Mouse (Mus musculus): ENCODE data around the gene Sh3kbp1. TPM values are rescaled to one million over a fixed set of nuclear protein-coding genes. Genes with fewer than 3 reads are reported as not detected.

Sh3kbp1 gene
- polyA plus RNA-seq, 1 experiment, result 18.0 TPM

DNA sequence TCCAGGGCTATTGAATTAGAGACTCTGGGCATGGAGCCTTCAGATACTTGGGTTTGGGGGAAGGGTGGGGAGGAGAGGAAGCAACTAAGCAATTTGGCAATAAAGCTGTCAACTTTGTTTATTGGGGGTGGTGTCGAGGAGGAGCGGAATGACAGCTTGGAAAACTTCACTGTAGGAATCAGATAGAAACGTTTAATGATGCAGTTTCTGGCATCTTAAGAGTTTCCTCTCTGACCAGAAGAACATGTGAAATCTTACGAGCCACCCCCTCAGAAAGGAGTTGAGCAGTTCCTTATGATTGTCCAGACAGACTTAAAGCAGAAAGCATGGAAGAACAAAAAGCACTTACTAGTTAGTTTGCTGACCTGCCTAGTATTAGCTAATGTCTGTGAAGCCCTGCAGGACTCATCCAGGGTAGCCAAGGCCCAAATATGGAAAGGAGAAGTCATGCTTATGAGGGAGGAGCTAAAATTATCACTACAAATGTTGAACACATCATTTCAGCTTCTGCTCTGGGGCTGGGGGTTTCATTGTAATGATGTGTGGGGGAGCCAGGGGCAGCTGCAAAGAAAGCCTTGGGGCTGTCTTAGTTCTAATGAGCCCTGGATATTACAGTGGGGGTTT lies 77.4 kb downstream of the Sh3kbp1 start:
- WGBS, result 56% methylated on average over 4 of the region's 4 CpGs
- TF ChIP-seq CTCF (IDR thresholded peaks at IDR 0.05; ENCODE audit: borderline replicate concordance, insufficient read depth, low read depth, low read length) (no peak), POLR2A (IDR thresholded peaks at IDR 0.05; ENCODE audit: borderline replicate concordance, insufficient read depth, low read length) (no peak)
- DNase-seq, result no peak
- Histone ChIP-seq H3K4me3 (replicated peaks; ENCODE audit: insufficient read depth, low read depth, low read length) (no peak overlapping the region), H3K27me3 (ENCODE audit: control insufficient read depth, insufficient read depth, low read length) (no peaks in the 10 kb centered on the region), H3K27ac (ENCODE audit: insufficient read depth, low read length) (no peak overlapping the region), H3K4me1 (ENCODE audit: control insufficient read depth, insufficient read depth, low read length) (no peaks in the 10 kb centered on the region)

DNA sequence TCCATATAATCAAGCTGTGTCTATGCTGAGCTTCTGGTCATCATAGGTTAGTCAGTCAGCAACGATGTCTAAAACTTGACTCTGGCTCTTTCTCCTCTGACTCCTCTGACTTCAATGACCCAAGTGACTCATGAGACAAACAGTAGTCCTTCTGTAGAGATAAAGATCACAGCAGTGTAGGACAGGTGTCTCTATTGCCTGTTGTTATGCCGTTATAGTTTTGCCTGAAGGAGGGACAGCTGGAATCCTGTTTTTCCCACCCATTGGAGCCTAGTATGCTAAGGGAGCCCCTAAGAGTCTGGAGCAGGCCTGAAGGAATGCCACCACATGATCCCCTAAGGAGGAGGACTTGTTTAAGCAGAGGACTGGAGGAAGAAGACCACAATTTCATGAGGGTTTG lies 78.3 kb downstream of the Sh3kbp1 start:
- Histone ChIP-seq H3K4me1 (ENCODE audit: control insufficient read depth, insufficient read depth, low read length) (no peaks in the 10 kb centered on the region), H3K27me3 (ENCODE audit: control insufficient read depth, insufficient read depth, low read length) (no peaks in the 10 kb centered on the region), H3K4me3 (replicated peaks; ENCODE audit: insufficient read depth, low read depth, low read length) (no peak overlapping the region), H3K27ac (ENCODE audit: insufficient read depth, low read length) (no peak overlapping the region)
- DNase-seq, result no peak
- 81% methylated on average over 2 of the region's 2 CpGs for WGBS
- TF ChIP-seq CTCF (IDR thresholded peaks at IDR 0.05; ENCODE audit: borderline replicate concordance, insufficient read depth, low read depth, low read length) (no peak), POLR2A (IDR thresholded peaks at IDR 0.05; ENCODE audit: borderline replicate concordance, insufficient read depth, low read length) (no peak)

DNA sequence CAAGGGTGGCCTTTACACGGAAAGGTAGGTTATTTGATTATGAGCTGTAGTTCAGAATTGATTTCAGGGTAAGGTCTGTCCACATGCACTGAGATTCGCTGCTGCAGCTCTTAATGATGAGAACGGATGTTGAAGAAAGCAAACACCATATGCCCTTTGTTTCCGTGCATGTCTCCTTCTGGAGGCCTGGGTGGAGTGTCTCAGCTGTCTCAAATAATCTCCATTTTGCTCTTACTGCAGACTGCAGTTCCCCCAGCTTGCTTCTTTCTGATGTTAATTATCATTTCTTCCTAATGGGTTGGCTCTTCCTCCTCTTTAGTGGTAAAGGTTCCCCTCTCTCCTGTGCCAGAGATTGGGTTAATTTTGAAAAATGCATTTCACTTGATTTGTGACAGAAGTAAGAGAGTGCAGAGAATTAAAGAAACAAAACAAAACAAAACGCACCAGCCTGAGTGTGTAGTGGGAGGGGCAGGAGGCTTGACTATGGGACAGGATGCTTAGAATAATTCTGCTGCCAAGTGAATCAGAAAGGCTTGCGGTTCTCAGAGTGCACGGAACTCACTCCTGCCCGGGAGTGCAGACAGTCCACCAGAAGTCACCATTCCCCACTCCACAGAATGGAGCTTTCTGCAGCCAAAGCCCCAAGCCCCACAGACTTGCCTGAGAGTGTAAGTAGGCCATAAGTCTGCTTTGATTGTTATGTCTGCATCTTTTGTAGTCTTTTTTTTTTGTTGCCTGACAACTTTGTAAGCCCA lies 81.2 kb downstream of the Sh3kbp1 start:
- no peaks in the 10 kb centered on the region for H3K27me3 ChIP-seq (ENCODE audit: control insufficient read depth, insufficient read depth, low read length)
- TF ChIP-seq POLR2A (IDR thresholded peaks at IDR 0.05; ENCODE audit: borderline replicate concordance, insufficient read depth, low read length), result no peak
- TF ChIP-seq CTCF (IDR thresholded peaks at IDR 0.05; ENCODE audit: borderline replicate concordance, insufficient read depth, low read depth, low read length), result no peak
- WGBS, result 25% methylated on average over 8 of the region's 8 CpGs
- H3K4me1 ChIP-seq (ENCODE audit: control insufficient read depth, insufficient read depth, low read length), result no peaks in the 10 kb centered on the region
- H3K4me3 ChIP-seq (replicated peaks; ENCODE audit: insufficient read depth, low read depth, low read length), result no peak overlapping the region
- no peak overlapping the region for H3K27ac ChIP-seq (ENCODE audit: insufficient read depth, low read length)
- no peak for DNase-seq

GRCm38 (mm10) chrX:159709296-159709695 lies 82.2 kb downstream of the Sh3kbp1 start:
- no peak for DNase-seq
- 98% methylated on average over 6 of the region's 6 CpGs for WGBS
- Histone ChIP-seq H3K4me3 (replicated peaks; ENCODE audit: insufficient read depth, low read depth, low read length) (no peak overlapping the region), H3K4me1 (ENCODE audit: control insufficient read depth, insufficient read depth, low read length) (no peaks in the 10 kb centered on the region), H3K27ac (ENCODE audit: insufficient read depth, low read length) (no peak overlapping the region), H3K27me3 (ENCODE audit: control insufficient read depth, insufficient read depth, low read length) (no peaks in the 10 kb centered on the region)
- no peak for TF ChIP-seq POLR2A (IDR thresholded peaks at IDR 0.05; ENCODE audit: borderline replicate concordance, insufficient read depth, low read length)
- no peak for TF ChIP-seq CTCF (IDR thresholded peaks at IDR 0.05; ENCODE audit: borderline replicate concordance, insufficient read depth, low read depth, low read length)

- no peak overlapping the region for H3K27ac ChIP-seq (ENCODE audit: insufficient read depth, low read length)
- no peaks in the 10 kb centered on the region for H3K27me3 ChIP-seq (ENCODE audit: control insufficient read depth, insufficient read depth, low read length)
- TF ChIP-seq POLR2A (IDR thresholded peaks at IDR 0.05; ENCODE audit: borderline replicate concordance, insufficient read depth, low read length), result no peak
- 69% methylated on average over 13 of the region's 13 CpGs for WGBS
- H3K4me3 ChIP-seq (replicated peaks; ENCODE audit: insufficient read depth, low read depth, low read length), result no peak overlapping the region
- no peaks in the 10 kb centered on the region for H3K4me1 ChIP-seq (ENCODE audit: control insufficient read depth, insufficient read depth, low read length)
- DNase-seq, result no peak
Observed at GRCm38 (mm10) chrX:159711070-159712029, 84.3 kb downstream of the Sh3kbp1 start.

- no peak for DNase-seq
- Histone ChIP-seq H3K27ac (ENCODE audit: insufficient read depth, low read length) (no peak overlapping the region), H3K4me3 (replicated peaks; ENCODE audit: insufficient read depth, low read depth, low read length) (no peak overlapping the region), H3K4me1 (ENCODE audit: control insufficient read depth, insufficient read depth, low read length) (no peaks in the 10 kb centered on the region), H3K27me3 (ENCODE audit: control insufficient read depth, insufficient read depth, low read length) (no peaks in the 10 kb centered on the region)
- TF ChIP-seq POLR2A (IDR thresholded peaks at IDR 0.05; ENCODE audit: borderline replicate concordance, insufficient read depth, low read length) (no peak), CTCF (IDR thresholded peaks at IDR 0.05; ENCODE audit: borderline replicate concordance, insufficient read depth, low read depth, low read length) (no peak)
- 94% methylated on average over 2 of the region's 2 CpGs for WGBS
Observed at GRCm38 (mm10) chrX:159713191-159713590, 86.1 kb downstream of the Sh3kbp1 start.

DNA sequence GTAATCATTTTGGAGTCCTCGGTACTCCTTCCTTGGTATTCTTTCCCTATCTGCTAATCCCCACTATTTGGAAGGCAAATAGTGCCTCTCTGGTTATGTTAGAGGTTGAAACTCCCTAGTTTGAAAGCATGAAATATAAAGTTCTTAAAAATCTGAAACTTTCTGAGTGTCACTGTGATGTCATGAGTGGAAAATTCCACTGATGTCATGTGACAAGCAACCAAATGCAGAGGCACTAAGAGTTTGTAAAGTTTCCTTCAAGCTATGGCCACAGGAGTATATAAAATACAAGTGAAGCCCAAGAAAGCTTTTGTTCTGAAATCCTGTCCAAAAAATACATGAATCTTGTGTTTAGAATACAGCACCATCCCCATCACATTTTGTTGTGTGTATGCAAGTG lies 94.3 kb downstream of the Sh3kbp1 start:
- 100% methylated on average over 1 of the region's 1 CpGs for WGBS
- Histone ChIP-seq H3K4me3 (replicated peaks; ENCODE audit: insufficient read depth, low read depth, low read length) (no peak overlapping the region), H3K4me1 (ENCODE audit: control insufficient read depth, insufficient read depth, low read length) (no peaks in the 10 kb centered on the region), H3K27ac (ENCODE audit: insufficient read depth, low read length) (no peak overlapping the region), H3K27me3 (ENCODE audit: control insufficient read depth, insufficient read depth, low read length) (no peaks in the 10 kb centered on the region)
- TF ChIP-seq CTCF (IDR thresholded peaks at IDR 0.05; ENCODE audit: borderline replicate concordance, insufficient read depth, low read depth, low read length) (no peak), POLR2A (IDR thresholded peaks at IDR 0.05; ENCODE audit: borderline replicate concordance, insufficient read depth, low read length) (no peak)
- no peak for DNase-seq

Data from cerebellum, adult 2 months (tissue).